Mouse (Mus musculus) MEL (cell line): ENCODE data around the gene Fbxl20. TPM values are rescaled to one million over a fixed set of nuclear protein-coding genes. Genes with fewer than 3 reads are reported as not detected.

Experiments
- DNase-seq: peaks from one replicate; pipeline ENCODE4 v3.0.0; 2011; ENCODE audit warnings: low read depth, low spot score
- H3K27ac ChIP-seq: 2 replicates; pipeline ENCODE4 v1.5.1; 2012; ENCODE audit warnings: low read depth, mild to moderate bottlenecking, control low read depth, low read length, moderate library complexity; ENCODE audit not compliant: control insufficient read depth
- H3K27me3 ChIP-seq, 2 experiments: fragments of 150-350 bp in 1 of 2; sonication (generic) in 1 of 2; 2 replicates each; pipeline ENCODE4 v1.6.1; 2012; ENCODE audit warnings: low read length in 2 of 2, mild to moderate bottlenecking in 2 of 2, improper control_type of control experiment in 1 of 2, moderate library complexity in 1 of 2; ENCODE audit not compliant: insufficient read depth in 2 of 2, control insufficient read depth in 1 of 2
- H3K36me3 ChIP-seq, 2 experiments: 2 replicates each; pipeline ENCODE4 v1.6.1; 2012 to 2014; ENCODE audit warnings: low read length in 2 of 2, improper control_type of control experiment in 1 of 2, inconsistent platforms in 1 of 2, mild to moderate bottlenecking in 1 of 2; ENCODE audit not compliant: insufficient read depth in 2 of 2, control insufficient read depth in 1 of 2
- H3K4me1 ChIP-seq, 2 experiments: fragments of 150-350 bp in 1 of 2; sonication (generic) in 1 of 2; 2 replicates each; pipeline ENCODE4 v1.6.1; 2012; ENCODE audit warnings: low read length in 2 of 2, improper control_type of control experiment in 1 of 2, mild to moderate bottlenecking in 1 of 2; ENCODE audit not compliant: insufficient read depth in 2 of 2, control insufficient read depth in 1 of 2
- H3K4me3 ChIP-seq, 2 experiments: fragments of 150-350 bp in 1 of 2; sonication (generic) in 1 of 2; 2 replicates each; pipeline ENCODE4 v1.5.1; 2012; ENCODE audit warnings: low read depth in 2 of 2, low read length in 2 of 2, mild to moderate bottlenecking in 2 of 2, moderate library complexity in 2 of 2, control low read depth in 1 of 2, improper control_type of control experiment in 1 of 2; ENCODE audit not compliant: control insufficient read depth in 1 of 2, insufficient read depth in 1 of 2
- H3K79me2 ChIP-seq: 2 replicates; pipeline ENCODE4 v1.6.1; 2012; ENCODE audit warnings: mild to moderate bottlenecking, low read length, moderate library complexity; ENCODE audit not compliant: control insufficient read depth, poor library complexity, insufficient read depth
- H3K9ac ChIP-seq: 2 replicates; pipeline ENCODE4 v1.6.1; 2012; ENCODE audit warnings: low read depth, mild to moderate bottlenecking, control low read depth, low read length, moderate library complexity; ENCODE audit not compliant: control insufficient read depth, poor library complexity, severe bottlenecking
- H3K9me3 ChIP-seq: fragments of 150-350 bp; sonication (generic); replicated peaks from 2 replicates; pipeline ENCODE4 v1.6.1; 2012; ENCODE audit warnings: mild to moderate bottlenecking, low read length, improper control_type of control experiment, moderate library complexity; ENCODE audit not compliant: insufficient read depth
- CHD2 ChIP-seq: IDR thresholded peaks from 2 replicates; pipeline ENCODE4 v1.6.1; 2011; ENCODE audit warnings: low read length, improper control_type of control experiment
- E2F4 ChIP-seq: IDR thresholded peaks from 2 replicates; pipeline ENCODE4 v1.6.1; 2011; ENCODE audit warnings: low read depth, low read length, improper control_type of control experiment, borderline replicate concordance
- ELF1 ChIP-seq: IDR thresholded peaks from 2 replicates; pipeline ENCODE4 v1.6.1; 2014; ENCODE audit warnings: low read depth, mild to moderate bottlenecking, inconsistent platforms, low read length, improper control_type of control experiment, moderate library complexity
- EP300 ChIP-seq, 2 experiments: IDR thresholded peaks; 2 replicates each; pipeline ENCODE4 v1.6.1; 2011; ENCODE audit warnings: improper control_type of control experiment in 2 of 2, low read length in 2 of 2, low read depth in 1 of 2, mild to moderate bottlenecking in 1 of 2
- ETS1 ChIP-seq: IDR thresholded peaks from 2 replicates; pipeline ENCODE4 v1.6.1; 2012; ENCODE audit warnings: low read depth, mild to moderate bottlenecking, inconsistent platforms, low read length, improper control_type of control experiment, moderate library complexity
- GATA1 ChIP-seq: IDR thresholded peaks from 2 replicates; pipeline ENCODE4 v1.6.1; 2011; ENCODE audit warnings: low read depth, low read length, improper control_type of control experiment
- JUND ChIP-seq: IDR thresholded peaks from 2 replicates; pipeline ENCODE4 v1.6.1; 2011; ENCODE audit warnings: low read depth, mild to moderate bottlenecking, improper control_type of control experiment, low read length
- KAT2A ChIP-seq: conservative IDR thresholded peaks from 2 replicates; pipeline ENCODE4 v1.6.1; 2012; ENCODE audit warnings: low read depth, low read length, improper control_type of control experiment, inconsistent platforms
- MAX ChIP-seq: IDR thresholded peaks from 2 replicates; pipeline ENCODE4 v1.6.1; 2011; ENCODE audit warnings: low read length, improper control_type of control experiment
- MAZ ChIP-seq: IDR thresholded peaks from 2 replicates; pipeline ENCODE4 v1.6.1; 2012; ENCODE audit warnings: low read depth, mild to moderate bottlenecking, inconsistent platforms, low read length, improper control_type of control experiment
- MXI1 ChIP-seq: IDR thresholded peaks from 2 replicates; pipeline ENCODE4 v1.6.1; 2011; ENCODE audit warnings: mild to moderate bottlenecking, low read depth, low read length, improper control_type of control experiment
- MYC ChIP-seq: IDR thresholded peaks from 2 replicates; pipeline ENCODE4 v1.6.1; 2011; ENCODE audit warnings: low read depth, mild to moderate bottlenecking, low read length, improper control_type of control experiment, moderate library complexity
- NRF1 ChIP-seq: IDR thresholded peaks from 2 replicates; pipeline ENCODE4 v1.6.1; 2014; ENCODE audit warnings: low read depth, mild to moderate bottlenecking, inconsistent platforms, low read length, improper control_type of control experiment, moderate library complexity; ENCODE audit not compliant: poor library complexity, insufficient read depth, severe bottlenecking
- POLR2A ChIP-seq, 2 experiments: IDR thresholded peaks; 2 replicates each; pipeline ENCODE4 v1.6.1; 2011 to 2012; ENCODE audit warnings: low read length in 2 of 2, mild to moderate bottlenecking in 2 of 2, control low read depth in 1 of 2, improper control_type of control experiment in 1 of 2, low read depth in 1 of 2, moderate library complexity in 1 of 2; ENCODE audit not compliant: control insufficient read depth in 1 of 2, insufficient read depth in 1 of 2, poor library complexity in 1 of 2
- POLR2AphosphoS2 ChIP-seq: IDR thresholded peaks from 2 replicates; pipeline ENCODE4 v1.6.1; 2011; ENCODE audit warnings: low read length, improper control_type of control experiment
- POLR2AphosphoS5 ChIP-seq: IDR thresholded peaks from 2 replicates; pipeline ENCODE4 v1.6.1; 2012; ENCODE audit warnings: low read depth, borderline replicate concordance, mild to moderate bottlenecking, inconsistent platforms, low read length, moderate library complexity, mixed read lengths
- RAD21 ChIP-seq: IDR thresholded peaks from 2 replicates; pipeline ENCODE4 v1.6.1; 2011; ENCODE audit warnings: mild to moderate bottlenecking, low read depth, low read length, improper control_type of control experiment
- SIN3A ChIP-seq: IDR thresholded peaks from 2 replicates; pipeline ENCODE4 v1.6.1; 2012; ENCODE audit warnings: low read length, improper control_type of control experiment, inconsistent platforms
- TAL1 ChIP-seq: IDR thresholded peaks from 2 replicates; pipeline ENCODE4 v1.6.1; 2012; ENCODE audit warnings: mild to moderate bottlenecking, inconsistent platforms, low read length, moderate library complexity, mixed read lengths
- TCF12 ChIP-seq: IDR thresholded peaks from 2 replicates; pipeline ENCODE4 v1.6.1; 2014; ENCODE audit warnings: low read depth, mild to moderate bottlenecking, inconsistent platforms, low read length, improper control_type of control experiment, moderate library complexity
- UBTF ChIP-seq: IDR thresholded peaks from 2 replicates; pipeline ENCODE4 v1.6.1; 2012; ENCODE audit warnings: low read depth, mild to moderate bottlenecking, inconsistent platforms, low read length, improper control_type of control experiment, moderate library complexity, borderline replicate concordance; ENCODE audit not compliant: insufficient read depth
- USF1 ChIP-seq: IDR thresholded peaks from 2 replicates; pipeline ENCODE4 v1.6.1; 2014; ENCODE audit warnings: low read depth, mild to moderate bottlenecking, inconsistent platforms, low read length, improper control_type of control experiment, moderate library complexity
- ZC3H11A ChIP-seq: IDR thresholded peaks from 2 replicates; pipeline ENCODE4 v1.6.1; 2012; ENCODE audit warnings: low read depth, mild to moderate bottlenecking, inconsistent platforms, low read length, improper control_type of control experiment
- ZNF384 ChIP-seq: IDR thresholded peaks from 2 replicates; pipeline ENCODE4 v1.6.1; 2012; ENCODE audit warnings: low read depth, mild to moderate bottlenecking, inconsistent platforms, low read length, improper control_type of control experiment
- polyA plus RNA-seq, 2 experiments: library from polyadenylated mRNA; stranded (reverse) in 1 of 2; unstranded in 1 of 2; fragments of >175 nt in 1 of 2; fragments of >200 nt in 1 of 2; gene quantifications; 2 replicates each; pipeline versions ENCODE4 v1.2.1 to v1.2.4; 2012; ENCODE audit warnings: low replicate concordance in 2 of 2, low read depth in 1 of 2; ENCODE audit not compliant: insufficient read length in 2 of 2, insufficient read depth in 1 of 2, missing spikeins in 1 of 2
- total RNA-seq: library from RNA; depleted of rRNA; stranded (reverse); fragments of 300-350 nt; gene quantifications from 2 replicates; pipeline ENCODE4 v1.2.3, GENCODE M21; 2012

Fbxl20 gene
- total and polyA plus RNA-seq, 3 experiments, result 4.4 to 10.0 TPM; not detected in 1

DNA sequence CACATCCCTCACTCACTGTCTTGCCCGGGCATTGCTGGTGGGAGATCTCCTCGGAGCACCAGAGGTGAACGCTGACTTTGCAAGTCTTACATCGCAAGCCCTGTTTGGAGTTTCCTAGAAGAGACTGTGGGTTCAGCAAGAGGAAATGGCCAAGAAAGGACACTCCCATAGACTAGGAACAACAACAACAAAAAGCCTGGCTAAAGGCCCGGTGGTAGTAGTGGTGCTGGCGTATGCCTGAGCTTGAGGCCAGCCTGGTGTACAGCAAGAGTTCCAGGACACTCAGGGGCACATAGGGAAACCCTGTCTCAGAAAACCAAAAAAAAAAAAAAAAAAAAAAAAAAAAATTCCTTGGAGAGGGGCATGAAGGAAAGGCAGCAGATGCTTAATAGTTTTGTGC lies 107.5 kb downstream of the Fbxl20 start:
- Histone ChIP-seq H3K27ac (no peak overlapping the region), H3K79me2 (no peaks in the 10 kb centered on the region), H3K4me1 (peaks cover 0 to 12% of the 10 kb centered on the region in 2 experiments; a peak in 1 of 4 replicates), H3K9ac (no peak overlapping the region)
- TF ChIP-seq ELF1, result no peak
- no peak for TF ChIP-seq ETS1
- TF ChIP-seq E2F4, result no peak
- TF ChIP-seq RAD21, result no peak
- TF ChIP-seq CHD2, result no peak
- no peak for TF ChIP-seq SIN3A
- no peak for TF ChIP-seq POLR2AphosphoS2
- no peak for TF ChIP-seq JUND
- no peak for TF ChIP-seq MAX
- no peak for TF ChIP-seq TCF12
- TF ChIP-seq MAZ, result no peak
- TF ChIP-seq KAT2A, result no peak
- TF ChIP-seq USF1, result no peak
- TF ChIP-seq TAL1, result no peak
- TF ChIP-seq POLR2AphosphoS5, result no peak
- TF ChIP-seq MYC, result no peak
- no peak for TF ChIP-seq NRF1
- no peak for TF ChIP-seq EP300 (IDR thresholded peaks at IDR 0.05; ENCODE audit: low read depth in 1 of 2, low read length in 2 of 2)
- TF ChIP-seq, all 39 proteins: peak for 0
- Histone ChIP-seq H3K9me3 (no peaks in the 10 kb centered on the region), H3K36me3 (no peaks in the 10 kb centered on the region), H3K4me3 (no peak overlapping the region), H3K27me3 (no peaks in the 10 kb centered on the region)
- DNase-seq, result no peak

DNA sequence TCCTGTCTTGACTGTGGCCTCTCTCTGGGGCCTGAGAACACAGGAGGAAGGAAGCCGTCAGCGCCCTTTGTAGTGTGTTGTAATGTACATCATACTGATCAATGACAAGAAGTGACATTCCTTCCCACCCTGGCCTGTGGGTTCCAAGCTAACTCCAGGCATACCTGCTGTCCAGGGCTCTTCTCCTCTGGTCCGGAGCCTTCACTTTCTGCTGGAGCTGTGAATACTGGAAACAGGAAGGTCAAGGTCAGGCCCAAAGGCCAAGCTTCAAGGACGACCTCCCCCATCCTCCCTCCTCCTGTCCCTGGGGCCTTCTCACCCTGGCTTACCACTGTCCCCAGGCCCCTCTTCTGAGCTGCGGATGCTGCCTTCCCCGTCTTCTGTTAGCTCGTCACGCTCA lies 109.2 kb downstream of the Fbxl20 start:
- Histone ChIP-seq H3K79me2 (no peaks in the 10 kb centered on the region), H3K4me3 (no peak overlapping the region), H3K36me3 (no peaks in the 10 kb centered on the region), H3K4me1 (peaks cover 0 to 11% of the 10 kb centered on the region in 2 experiments; a peak in 1 of 4 replicates), H3K9ac (no peak overlapping the region), H3K9me3 (no peaks in the 10 kb centered on the region), H3K27ac (no peak overlapping the region), H3K27me3 (no peaks in the 10 kb centered on the region)
- no peak for DNase-seq
- TF ChIP-seq MXI1 (no peak), UBTF (no peak), ZC3H11A (no peak), GATA1 (no peak), ZNF384 (no peak), POLR2A (IDR thresholded peaks at IDR 0.05; ENCODE audit: control insufficient read depth in 1 of 2, insufficient read depth in 1 of 2, low read depth in 1 of 2, low read length in 2 of 2, poor library complexity in 1 of 2) (no peak), NRF1 (no peak)
